Mouse (Mus musculus): ENCODE results near the gene Ccr10. TPM values are rescaled to one million over a fixed set of nuclear protein-coding genes. Genes with fewer than 3 reads are reported as not detected.

The Ccr10 gene
- total RNA-seq (2014; rRNA removed) = 0.23 and 0.52 TPM in 2 replicates
- 0.15 and 0.24 TPM in 2 replicates for polyA plus RNA-seq (2015; fragmentation: Nextera tagmentation; extraction: Ambion mirVana)

- Histone ChIP-seq H3K4me1 (ENCODE audit: insufficient read depth) (peaks cover 18% of the 10 kb centered on the region), H3K27me3 (ENCODE audit: insufficient read depth, low read length) (peaks cover 36% of the 10 kb centered on the region), H3K9ac (peak within 1 kb of the TSS; percentile 43), H3K4me2 (ENCODE audit: low read depth) (peak within 1 kb of the TSS; percentile 56), H3K36me3 (ENCODE audit: insufficient read depth) (no peaks in the 10 kb centered on the region), H3K4me3 (ENCODE audit: low read depth, low read length) (peak within 1 kb of the TSS; percentile 34), H3K27ac (ENCODE audit: low read depth, low read length) (no peak within 1 kb of the TSS), H3K9me3 (ENCODE audit: low read length) (no peaks in the 10 kb centered on the region)
- WGBS = 20% methylated on average over 14 of the region's 14 CpGs
- DNase-seq (peak; percentile 47), ATAC-seq (no peak)
- peak; percentile 58 for TF ChIP-seq CTCF (IDR thresholded peaks at IDR 0.05; ENCODE audit: low read depth)
Observed at GRCm38 (mm10) chr11:101174851-101175628, at the start of gene Ccr10. TSS of gene Ccr10 (minus strand) at chr11:101175443.

GRCm38 (mm10) chr11:101224337-101224736 lies 49.1 kb upstream of the Ccr10 start:
- ATAC-seq (no peak), DNase-seq (no peak)
- Histone ChIP-seq H3K4me1 (ENCODE audit: insufficient read depth) (no peaks in the 10 kb centered on the region), H3K9me3 (ENCODE audit: low read length) (no peaks in the 10 kb centered on the region), H3K27me3 (ENCODE audit: insufficient read depth, low read length) (no peaks in the 10 kb centered on the region), H3K36me3 (ENCODE audit: insufficient read depth) (no peaks in the 10 kb centered on the region), H3K27ac (ENCODE audit: low read depth, low read length) (no peak overlapping the region), H3K4me3 (ENCODE audit: low read depth, low read length) (no peak overlapping the region), H3K4me2 (ENCODE audit: low read depth) (no peak overlapping the region), H3K9ac (no peak overlapping the region)
- 96% methylated on average over 3 of the region's 3 CpGs for WGBS
- no peak for TF ChIP-seq CTCF (IDR thresholded peaks at IDR 0.05; ENCODE audit: low read depth)

GRCm38 (mm10) chr11:101221306-101221986 lies 46.2 kb upstream of the Ccr10 start:
- Histone ChIP-seq H3K4me3 (ENCODE audit: low read depth, low read length) (no peak overlapping the region), H3K4me2 (ENCODE audit: low read depth) (no peak overlapping the region), H3K27me3 (ENCODE audit: insufficient read depth, low read length) (no peaks in the 10 kb centered on the region), H3K27ac (ENCODE audit: low read depth, low read length) (no peak overlapping the region), H3K36me3 (ENCODE audit: insufficient read depth) (peaks cover 11% of the 10 kb centered on the region; the same call in 1 of the 2 replicates), H3K9ac (no peak overlapping the region), H3K4me1 (ENCODE audit: insufficient read depth) (no peaks in the 10 kb centered on the region), H3K9me3 (ENCODE audit: low read length) (no peaks in the 10 kb centered on the region)
- ATAC-seq (no peak), DNase-seq (no peak)
- TF ChIP-seq CTCF (IDR thresholded peaks at IDR 0.05; ENCODE audit: low read depth) = no peak
- WGBS = 92% methylated on average over 8 of the region's 8 CpGs

GRCm38 (mm10) chr11:101220853-101221252 lies 45.6 kb upstream of the Ccr10 start:
- Histone ChIP-seq H3K27me3 (ENCODE audit: insufficient read depth, low read length) (no peaks in the 10 kb centered on the region), H3K4me2 (ENCODE audit: low read depth) (no peak overlapping the region), H3K4me1 (ENCODE audit: insufficient read depth) (no peaks in the 10 kb centered on the region), H3K4me3 (ENCODE audit: low read depth, low read length) (no peak overlapping the region), H3K9me3 (ENCODE audit: low read length) (no peaks in the 10 kb centered on the region), H3K36me3 (ENCODE audit: insufficient read depth) (peaks cover 16% of the 10 kb centered on the region; the same call in 1 of the 2 replicates), H3K9ac (no peak overlapping the region), H3K27ac (ENCODE audit: low read depth, low read length) (no peak overlapping the region)
- no peak for DNase-seq
- no peak for ATAC-seq
- TF ChIP-seq CTCF (IDR thresholded peaks at IDR 0.05; ENCODE audit: low read depth) = no peak
- 66% methylated on average over 2 of the region's 2 CpGs for WGBS

GRCm38 (mm10) chr11:101218436-101219055 lies 43.3 kb upstream of the Ccr10 start:
- 88% methylated on average over 10 of the region's 10 CpGs for WGBS
- Histone ChIP-seq H3K4me3 (ENCODE audit: low read depth, low read length) (no peak overlapping the region), H3K4me2 (ENCODE audit: low read depth) (no peak overlapping the region), H3K9ac (no peak overlapping the region), H3K36me3 (ENCODE audit: insufficient read depth) (peaks cover 38% of the 10 kb centered on the region), H3K27me3 (ENCODE audit: insufficient read depth, low read length) (no peaks in the 10 kb centered on the region), H3K4me1 (ENCODE audit: insufficient read depth) (no peaks in the 10 kb centered on the region), H3K27ac (ENCODE audit: low read depth, low read length) (no peak overlapping the region), H3K9me3 (ENCODE audit: low read length) (no peaks in the 10 kb centered on the region)
- no peak for ATAC-seq
- DNase-seq = no peak
- no peak for TF ChIP-seq CTCF (IDR thresholded peaks at IDR 0.05; ENCODE audit: low read depth)

- no peak for TF ChIP-seq CTCF (IDR thresholded peaks at IDR 0.05; ENCODE audit: low read depth)
- 88% methylated on average over 5 of the region's 5 CpGs for WGBS
- no peak for DNase-seq
- Histone ChIP-seq H3K27ac (ENCODE audit: low read depth, low read length) (no peak overlapping the region), H3K4me1 (ENCODE audit: insufficient read depth) (no peaks in the 10 kb centered on the region), H3K4me3 (ENCODE audit: low read depth, low read length) (no peak overlapping the region), H3K9me3 (ENCODE audit: low read length) (no peaks in the 10 kb centered on the region), H3K4me2 (ENCODE audit: low read depth) (no peak overlapping the region), H3K36me3 (ENCODE audit: insufficient read depth) (peaks cover 41% of the 10 kb centered on the region), H3K9ac (no peak overlapping the region), H3K27me3 (ENCODE audit: insufficient read depth, low read length) (no peaks in the 10 kb centered on the region)
- no peak for ATAC-seq
Observed at GRCm38 (mm10) chr11:101216936-101217335, 41.7 kb upstream of the Ccr10 start.

All from forebrain, postnatal 0 days (tissue).